Mouse (Mus musculus): ENCODE results near the gene Clec4d. TPM values are rescaled to one million over a fixed set of nuclear protein-coding genes. Genes with fewer than 3 reads are reported as not detected.
"Not testable (repeated sequence)": the region's sequence is repeated elsewhere in the genome, so short reads cannot be mapped to it uniquely, and the experiment has no call there.

The Clec4d gene
- 0.31 and 0.50 TPM in 2 replicates for polyA plus RNA-seq (2014; fragmentation: Nextera tagmentation; extraction: Ambion mirVana)

- Histone ChIP-seq H3K9me3 (ENCODE audit: control insufficient read depth, low read length) (no peaks in the 10 kb centered on the region), H3K27ac (replicated peaks; ENCODE audit: low read depth, low read length) (no peak within 1 kb of the TSS), H3K36me3 (ENCODE audit: control insufficient read depth, insufficient read depth, low read length) (no peaks in the 10 kb centered on the region), H3K4me3 (ENCODE audit: low read depth, low read length) (no peak within 1 kb of the TSS), H3K9ac (ENCODE audit: low read depth, low read length) (no peak within 1 kb of the TSS), H3K27me3 (replicated peaks; ENCODE audit: control insufficient read depth, insufficient read depth, low read length) (no peaks in the 10 kb centered on the region), H3K4me2 (ENCODE audit: low read depth, low read length) (no peak within 1 kb of the TSS), H3K4me1 (ENCODE audit: control insufficient read depth, insufficient read depth, low read length) (no peaks in the 10 kb centered on the region)
- DNase-seq (ENCODE audit: low spot score) (no peak), ATAC-seq (ENCODE audit: low read depth) (no peak)
- 72% methylated on average over 4 of the region's 4 CpGs for WGBS
These were observed at the start of gene Clec4d for GRCm38 (mm10) chr6:123261555-123262161. Gene Clec4d (plus strand): TSS chr6:123262111.

- no peak overlapping the region for H3K4me3 ChIP-seq (ENCODE audit: low read depth, low read length)
- DNase-seq (ENCODE audit: low spot score) (no peak), ATAC-seq (ENCODE audit: low read depth) (no peak)
- no peaks in the 10 kb centered on the region for H3K4me1 ChIP-seq (ENCODE audit: control insufficient read depth, insufficient read depth, low read length)
- no peak overlapping the region for H3K4me2 ChIP-seq (ENCODE audit: low read depth, low read length)
- H3K36me3 ChIP-seq (ENCODE audit: control insufficient read depth, insufficient read depth, low read length), result no peaks in the 10 kb centered on the region
- H3K27me3 ChIP-seq (replicated peaks; ENCODE audit: control insufficient read depth, insufficient read depth, low read length), result no peaks in the 10 kb centered on the region
- WGBS, result 66% methylated on average over 2 of the region's 2 CpGs
- H3K9ac ChIP-seq (ENCODE audit: low read depth, low read length), result no peak overlapping the region
- no peaks in the 10 kb centered on the region for H3K9me3 ChIP-seq (ENCODE audit: control insufficient read depth, low read length)
- H3K27ac ChIP-seq (replicated peaks; ENCODE audit: low read depth, low read length), result no peak overlapping the region
These were observed 34.3 kb upstream of the Clec4d start for GRCm38 (mm10) chr6:123227519-123228166.

- H3K27me3 ChIP-seq (replicated peaks; ENCODE audit: control insufficient read depth, insufficient read depth, low read length), result no peaks in the 10 kb centered on the region
- H3K9ac ChIP-seq (ENCODE audit: low read depth, low read length), result no peak within 1 kb of the TSS
- no peak within 1 kb of the TSS for H3K4me3 ChIP-seq (ENCODE audit: low read depth, low read length)
- no peaks in the 10 kb centered on the region for H3K36me3 ChIP-seq (ENCODE audit: control insufficient read depth, insufficient read depth, low read length)
- no peak for ATAC-seq (ENCODE audit: low read depth)
- 72% methylated on average over 3 of the region's 3 CpGs for WGBS
- H3K9me3 ChIP-seq (ENCODE audit: control insufficient read depth, low read length), result no peaks in the 10 kb centered on the region; the same call in 1 of the 2 replicates
- H3K4me2 ChIP-seq (ENCODE audit: low read depth, low read length), result no peak within 1 kb of the TSS
- H3K27ac ChIP-seq (replicated peaks; ENCODE audit: low read depth, low read length), result no peak within 1 kb of the TSS
- DNase-seq (ENCODE audit: low spot score), result no peak
- no peaks in the 10 kb centered on the region for H3K4me1 ChIP-seq (ENCODE audit: control insufficient read depth, insufficient read depth, low read length)
These were observed 32.3 kb upstream of the Clec4d start, which contains the start of gene Clec4n for GRCm38 (mm10) chr6:123229644-123230043. Gene Clec4n (plus strand): TSS chr6:123229843.

GRCm38 (mm10) chr6:123231149-123231548 is 30.8 kb upstream of the Clec4d start:
- Histone ChIP-seq H3K9ac (ENCODE audit: low read depth, low read length) (no peak overlapping the region), H3K4me1 (ENCODE audit: control insufficient read depth, insufficient read depth, low read length) (no peaks in the 10 kb centered on the region), H3K4me2 (ENCODE audit: low read depth, low read length) (no peak overlapping the region), H3K27me3 (replicated peaks; ENCODE audit: control insufficient read depth, insufficient read depth, low read length) (no peaks in the 10 kb centered on the region), H3K36me3 (ENCODE audit: control insufficient read depth, insufficient read depth, low read length) (no peaks in the 10 kb centered on the region), H3K4me3 (ENCODE audit: low read depth, low read length) (no peak overlapping the region), H3K9me3 (ENCODE audit: control insufficient read depth, low read length) (peaks cover 3% of the 10 kb centered on the region), H3K27ac (replicated peaks; ENCODE audit: low read depth, low read length) (no peak overlapping the region)
- DNase-seq (ENCODE audit: low spot score) (no peak), ATAC-seq (ENCODE audit: low read depth) (no peak)
- WGBS, result 72% methylated on average over 2 of the region's 2 CpGs

- Histone ChIP-seq H3K9ac (ENCODE audit: low read depth, low read length) (no peak overlapping the region), H3K36me3 (ENCODE audit: control insufficient read depth, insufficient read depth, low read length) (no peaks in the 10 kb centered on the region), H3K4me1 (ENCODE audit: control insufficient read depth, insufficient read depth, low read length) (no peaks in the 10 kb centered on the region), H3K27ac (replicated peaks; ENCODE audit: low read depth, low read length) (no peak overlapping the region), H3K4me3 (ENCODE audit: low read depth, low read length) (no peak overlapping the region), H3K4me2 (ENCODE audit: low read depth, low read length) (no peak overlapping the region), H3K9me3 (ENCODE audit: control insufficient read depth, low read length) (peaks cover 3% of the 10 kb centered on the region), H3K27me3 (replicated peaks; ENCODE audit: control insufficient read depth, insufficient read depth, low read length) (no peaks in the 10 kb centered on the region)
- ATAC-seq (ENCODE audit: low read depth) (no peak), DNase-seq (ENCODE audit: low spot score) (no peak)
These were observed 24.3 kb upstream of the Clec4d start for GRCm38 (mm10) chr6:123237582-123237981.

GRCm38 (mm10) chr6:123244201-123244600 is 17.7 kb upstream of the Clec4d start:
- Histone ChIP-seq H3K9me3 (ENCODE audit: control insufficient read depth, low read length) (0 out of 2 replicates have a peak, but pooled peaks cover 3% of the 10 kb centered on the region), H3K36me3 (ENCODE audit: control insufficient read depth, insufficient read depth, low read length) (no peaks in the 10 kb centered on the region), H3K27me3 (replicated peaks; ENCODE audit: control insufficient read depth, insufficient read depth, low read length) (no peaks in the 10 kb centered on the region), H3K4me1 (ENCODE audit: control insufficient read depth, insufficient read depth, low read length) (no peaks in the 10 kb centered on the region), H3K4me2 (ENCODE audit: low read depth, low read length) (no peak overlapping the region), H3K9ac (ENCODE audit: low read depth, low read length) (no peak overlapping the region), H3K27ac (replicated peaks; ENCODE audit: low read depth, low read length) (no peak overlapping the region), H3K4me3 (ENCODE audit: low read depth, low read length) (no peak overlapping the region)
- no peak for DNase-seq (ENCODE audit: low spot score)
- WGBS, result 82% methylated on average over 5 of the region's 5 CpGs
- no peak for ATAC-seq (ENCODE audit: low read depth)

GRCm38 (mm10) chr6:123248862-123249261 is 13.0 kb upstream of the Clec4d start:
- 77% methylated on average over 2 of the region's 2 CpGs for WGBS
- not testable (repeated sequence) for ATAC-seq (ENCODE audit: low read depth); H3K27me3 ChIP-seq (replicated peaks; ENCODE audit: control insufficient read depth, insufficient read depth, low read length); H3K4me3 ChIP-seq (ENCODE audit: low read depth, low read length); H3K4me2 ChIP-seq (ENCODE audit: low read depth, low read length); H3K9ac ChIP-seq (ENCODE audit: low read depth, low read length); H3K27ac ChIP-seq (replicated peaks; ENCODE audit: low read depth, low read length); DNase-seq (ENCODE audit: low spot score); H3K9me3 ChIP-seq (ENCODE audit: control insufficient read depth, low read length); H3K4me1 ChIP-seq (ENCODE audit: control insufficient read depth, insufficient read depth, low read length); H3K36me3 ChIP-seq (ENCODE audit: control insufficient read depth, insufficient read depth, low read length)

- H3K4me1 ChIP-seq (ENCODE audit: control insufficient read depth, insufficient read depth, low read length), result no peaks in the 10 kb centered on the region
- H3K27me3 ChIP-seq (replicated peaks; ENCODE audit: control insufficient read depth, insufficient read depth, low read length), result no peaks in the 10 kb centered on the region
- H3K36me3 ChIP-seq (ENCODE audit: control insufficient read depth, insufficient read depth, low read length), result no peaks in the 10 kb centered on the region
- H3K4me3 ChIP-seq (ENCODE audit: low read depth, low read length), result no peak overlapping the region
- H3K9ac ChIP-seq (ENCODE audit: low read depth, low read length), result no peak overlapping the region
- no peak for DNase-seq (ENCODE audit: low spot score)
- ATAC-seq (ENCODE audit: low read depth), result no peak
- H3K9me3 ChIP-seq (ENCODE audit: control insufficient read depth, low read length), result 0 out of 2 replicates have a peak, but pooled peaks cover 3% of the 10 kb centered on the region
- no peak overlapping the region for H3K4me2 ChIP-seq (ENCODE audit: low read depth, low read length)
- no peak overlapping the region for H3K27ac ChIP-seq (replicated peaks; ENCODE audit: low read depth, low read length)
These were observed 9.2 kb upstream of the Clec4d start for GRCm38 (mm10) chr6:123252735-123253134.

GRCm38 (mm10) chr6:123258946-123259345 is 3.0 kb upstream of the Clec4d start:
- no peak for ATAC-seq (ENCODE audit: low read depth)
- 78% methylated on average over 3 of the region's 3 CpGs for WGBS
- no peak overlapping the region for H3K27ac ChIP-seq (replicated peaks; ENCODE audit: low read depth, low read length)
- H3K4me2 ChIP-seq (ENCODE audit: low read depth, low read length), result no peak overlapping the region
- no peaks in the 10 kb centered on the region for H3K36me3 ChIP-seq (ENCODE audit: control insufficient read depth, insufficient read depth, low read length)
- H3K27me3 ChIP-seq (replicated peaks; ENCODE audit: control insufficient read depth, insufficient read depth, low read length), result no peaks in the 10 kb centered on the region
- no peaks in the 10 kb centered on the region for H3K4me1 ChIP-seq (ENCODE audit: control insufficient read depth, insufficient read depth, low read length)
- no peaks in the 10 kb centered on the region for H3K9me3 ChIP-seq (ENCODE audit: control insufficient read depth, low read length)
- H3K4me3 ChIP-seq (ENCODE audit: low read depth, low read length), result no peak overlapping the region
- H3K9ac ChIP-seq (ENCODE audit: low read depth, low read length), result no peak overlapping the region
- DNase-seq (ENCODE audit: low spot score), result no peak
